Mouse (Mus musculus) limb, embryonic 11.5 days (tissue): Measurements from ENCODE around the gene Pigb. TPM values are rescaled to one million over a fixed set of nuclear protein-coding genes. Genes with fewer than 3 reads are reported as not detected.
"Not testable (repeated sequence)": the region's sequence is repeated elsewhere in the genome, so short reads cannot be mapped to it uniquely, and the experiment has no call there.

ENCODE experiments used
- ATAC-seq: fragments of 200-750 bp; cut with Nextera tagmentation; 2 replicates; pipeline ENCODE4 v1.8.0; 2017; ENCODE audit warnings: low read depth; ENCODE audit not compliant: insufficient number of reproducible peaks, low FRiP score, low TSS enrichment
- DNase-seq: peaks from one replicate; pipeline ENCODE4 v3.0.0-alpha.2; 2015; ENCODE audit warnings: low spot score
- H3K27ac ChIP-seq: fragments of 300-500 bp; sonication (generic); replicated peaks from 2 replicates; pipeline ENCODE4 v1.5.1; 2014; ENCODE audit warnings: low read depth, mild to moderate bottlenecking, low read length
- H3K27me3 ChIP-seq: fragments of 300-500 bp; sonication (generic); 2 replicates; pipeline ENCODE4 v1.6.1; 2014; ENCODE audit warnings: mild to moderate bottlenecking, low read length, mixed read lengths; ENCODE audit not compliant: control insufficient read depth, insufficient read depth
- H3K36me3 ChIP-seq: fragments of 300-500 bp; sonication (generic); 2 replicates; pipeline ENCODE4 v1.6.1; 2014; ENCODE audit warnings: mild to moderate bottlenecking, low read length, moderate library complexity, mixed read lengths; ENCODE audit not compliant: control insufficient read depth, insufficient read depth
- H3K4me1 ChIP-seq: fragments of 300-500 bp; sonication (generic); 2 replicates; pipeline ENCODE4 v1.6.1; 2014; ENCODE audit warnings: low read length, mixed read lengths; ENCODE audit not compliant: control insufficient read depth, insufficient read depth
- H3K4me2 ChIP-seq: fragments of 300-500 bp; sonication (generic); 2 replicates; pipeline ENCODE4 v1.6.1; 2014; ENCODE audit warnings: low read depth, mild to moderate bottlenecking, moderate library complexity; ENCODE audit not compliant: severe bottlenecking
- H3K4me3 ChIP-seq: fragments of 300-500 bp; sonication (generic); 2 replicates; pipeline ENCODE4 v1.5.1; 2014; ENCODE audit warnings: low read depth, low read length
- H3K9ac ChIP-seq: fragments of 300-500 bp; sonication (generic); 2 replicates; pipeline ENCODE4 v1.6.1; 2014; ENCODE audit warnings: mild to moderate bottlenecking, low read length
- H3K9me3 ChIP-seq: fragments of 300-500 bp; sonication (generic); 2 replicates; pipeline ENCODE4 v1.6.1; 2016; ENCODE audit warnings: low read length; ENCODE audit not compliant: control insufficient read depth
- WGBS: fragments of 180-500 bp; shearing (Covaris S2); extraction: QIAGEN DNeasy Blood & Tissue Kit; methylation state at CpG from one replicate; pipeline ENCODE4 v1.1.7; 2014; 5-methylcytosine and 5-hydroxymethylcytosine counted together
- polyA plus RNA-seq: library from polyadenylated mRNA; unstranded; fragments of >200 nt; fragmentation: Nextera tagmentation; extraction: Ambion mirVana; gene quantifications from 2 replicates; pipeline ENCODE4 v1.2.1, GENCODE M21; 2014

The Pigb gene
- polyA plus RNA-seq, 1 experiment from 2014 or later, result 16.6 TPM

DNA sequence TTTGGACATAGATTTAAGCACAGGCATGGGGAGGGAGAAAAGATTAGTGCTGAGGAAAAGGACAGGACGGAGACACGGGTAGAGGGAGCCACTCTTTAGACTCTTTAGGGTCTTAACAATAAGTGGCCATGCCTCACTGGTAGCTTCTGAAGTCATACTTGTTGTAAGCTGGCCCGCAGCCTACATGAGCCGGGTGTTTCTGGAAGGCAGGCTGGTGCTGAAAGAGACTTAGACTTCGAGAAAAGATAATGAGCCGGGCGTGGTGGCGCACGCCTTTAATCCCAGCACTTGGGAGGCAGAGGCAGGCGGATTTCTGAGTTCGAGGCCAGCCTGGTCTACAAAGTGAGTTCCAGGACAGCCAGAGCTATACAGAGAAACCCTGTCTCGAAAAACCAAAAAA lies 39.2 kb upstream of the Pigb start:
- not testable (repeated sequence) for DNase-seq, H3K4me3 ChIP-seq, H3K4me2 ChIP-seq, ATAC-seq, H3K36me3 ChIP-seq, H3K27me3 ChIP-seq, H3K4me1 ChIP-seq, H3K9ac ChIP-seq, H3K9me3 ChIP-seq, H3K27ac ChIP-seq
- WGBS, result 91% methylated on average over 11 of the region's 12 CpGs

DNA sequence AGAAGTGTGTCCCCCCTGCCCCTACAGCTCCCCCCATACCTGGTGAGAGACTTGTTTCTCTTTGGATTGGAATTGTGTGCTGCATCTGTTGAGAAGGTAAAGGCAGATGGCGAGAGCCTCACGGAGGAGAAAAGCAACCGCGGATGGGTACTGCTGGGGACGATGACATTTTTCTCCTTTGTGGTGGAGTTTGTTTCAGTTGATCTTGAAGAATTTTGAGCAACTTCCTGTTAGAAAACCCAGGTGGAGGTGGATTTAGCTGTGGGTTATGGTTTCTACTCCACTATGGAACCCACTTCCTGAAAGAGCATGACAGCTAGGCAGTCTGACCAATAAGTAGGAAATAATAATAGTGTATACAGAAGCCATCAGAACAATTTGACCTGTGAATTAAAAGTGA lies 33.0 kb upstream of the Pigb start:
- DNase-seq (no peak), ATAC-seq (no peak)
- 94% methylated on average over 5 of the region's 5 CpGs for WGBS
- Histone ChIP-seq H3K9me3 (no peaks in the 10 kb centered on the region), H3K9ac (no peak overlapping the region), H3K4me3 (no peak overlapping the region), H3K27ac (no peak overlapping the region), H3K4me2 (no peak overlapping the region), H3K27me3 (no peaks in the 10 kb centered on the region), H3K36me3 (no peaks in the 10 kb centered on the region), H3K4me1 (no peaks in the 10 kb centered on the region)

DNA sequence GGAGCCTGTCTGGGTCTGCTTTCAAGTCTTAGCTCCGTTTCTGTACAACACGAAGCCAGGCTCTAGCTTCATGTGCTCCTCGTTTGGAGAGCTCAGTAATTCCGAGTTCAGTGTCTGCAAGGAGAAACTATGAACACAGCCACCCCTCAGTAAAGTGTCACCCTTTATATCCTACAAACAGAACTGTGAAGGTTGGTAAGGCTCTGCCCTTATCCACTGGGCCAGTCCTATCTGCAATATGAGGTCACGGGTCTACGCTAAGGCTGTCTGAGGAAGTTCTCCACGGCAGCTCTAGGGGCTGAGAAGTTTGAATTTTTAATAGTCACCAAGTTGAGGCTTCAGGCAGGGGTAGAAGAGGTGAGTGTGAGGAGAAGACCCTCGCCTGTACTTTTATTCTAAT lies 32.2 kb upstream of the Pigb start:
- DNase-seq (no peak), ATAC-seq (no peak)
- Histone ChIP-seq H3K4me3 (no peak overlapping the region), H3K4me2 (no peak overlapping the region), H3K27me3 (no peaks in the 10 kb centered on the region), H3K4me1 (no peaks in the 10 kb centered on the region; the same call in 1 of the 2 replicates), H3K36me3 (no peaks in the 10 kb centered on the region), H3K9me3 (no peaks in the 10 kb centered on the region), H3K9ac (no peak overlapping the region), H3K27ac (no peak overlapping the region)
- 85% methylated on average over 8 of the region's 8 CpGs for WGBS

DNA sequence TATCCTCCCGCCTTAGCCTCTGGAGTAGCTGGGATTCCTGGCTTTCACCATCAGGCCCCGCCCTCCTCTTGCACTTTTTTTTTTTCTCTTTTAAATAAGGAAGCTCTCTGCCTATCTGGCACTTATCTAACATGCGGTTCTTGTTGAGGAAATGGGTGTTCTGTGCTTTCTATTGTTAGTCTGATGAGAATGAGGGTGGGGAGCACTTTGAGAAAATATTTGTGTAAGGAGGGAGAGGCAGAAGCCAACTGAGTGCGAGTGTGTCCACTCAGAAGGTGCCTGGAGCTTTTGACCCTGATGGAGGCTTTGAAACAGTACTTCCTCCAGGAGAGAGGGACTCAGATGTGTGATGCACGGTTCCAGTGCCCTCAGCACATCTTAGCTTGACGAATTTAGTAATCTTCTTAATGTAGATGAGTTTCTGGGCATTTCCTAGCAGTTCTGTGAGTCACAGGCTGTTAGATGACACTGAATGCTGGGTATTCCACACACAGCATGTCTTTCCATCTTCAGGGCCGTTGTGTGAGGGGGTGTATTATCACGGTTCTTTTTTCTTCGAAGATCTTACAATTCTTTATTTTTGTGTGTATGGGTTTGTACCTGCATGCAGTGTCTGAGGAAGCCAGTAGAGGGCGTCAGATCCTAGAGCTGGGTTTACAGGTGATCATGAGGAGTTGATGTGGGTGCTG lies 30.9 kb upstream of the Pigb start:
- Histone ChIP-seq H3K27me3 (no peaks in the 10 kb centered on the region), H3K9ac (no peak overlapping the region), H3K27ac (no peak overlapping the region), H3K36me3 (no peaks in the 10 kb centered on the region), H3K4me1 (peaks cover 4% of the 10 kb centered on the region; the same call in 1 of the 2 replicates), H3K4me2 (no peak overlapping the region), H3K4me3 (no peak overlapping the region), H3K9me3 (no peaks in the 10 kb centered on the region)
- ATAC-seq, result no peak
- no peak for DNase-seq
- 76% methylated on average over 10 of the region's 10 CpGs for WGBS

DNA sequence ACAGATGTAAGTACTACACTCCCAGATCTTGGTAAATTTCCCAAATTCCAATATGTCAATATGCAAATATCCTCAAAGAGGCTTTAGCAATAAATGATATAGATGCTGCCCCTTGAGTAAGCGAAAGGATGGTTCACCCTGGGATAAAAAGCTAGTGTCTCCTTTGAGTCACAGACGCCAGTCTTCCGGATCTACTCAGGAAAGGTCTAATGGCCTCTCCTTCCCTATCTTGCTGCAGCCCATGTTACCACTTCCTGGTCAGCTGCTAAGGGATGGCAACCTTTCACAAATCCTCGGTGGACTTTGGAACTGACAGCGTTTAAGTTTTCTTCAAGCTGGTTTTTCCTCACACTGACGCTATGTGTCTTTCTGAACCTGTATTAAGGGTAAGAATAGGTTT lies 28.5 kb upstream of the Pigb start:
- no peak overlapping the region for H3K27ac ChIP-seq
- peaks cover 9% of the 10 kb centered on the region; the same call in 1 of the 2 replicates for H3K4me1 ChIP-seq
- no peaks in the 10 kb centered on the region for H3K9me3 ChIP-seq
- H3K27me3 ChIP-seq, result no peaks in the 10 kb centered on the region
- no peak for ATAC-seq
- 82% methylated on average over 6 of the region's 6 CpGs for WGBS
- no peak overlapping the region for H3K9ac ChIP-seq
- no peak overlapping the region for H3K4me2 ChIP-seq
- DNase-seq, result no peak
- H3K36me3 ChIP-seq, result no peaks in the 10 kb centered on the region
- H3K4me3 ChIP-seq, result no peak overlapping the region

DNA sequence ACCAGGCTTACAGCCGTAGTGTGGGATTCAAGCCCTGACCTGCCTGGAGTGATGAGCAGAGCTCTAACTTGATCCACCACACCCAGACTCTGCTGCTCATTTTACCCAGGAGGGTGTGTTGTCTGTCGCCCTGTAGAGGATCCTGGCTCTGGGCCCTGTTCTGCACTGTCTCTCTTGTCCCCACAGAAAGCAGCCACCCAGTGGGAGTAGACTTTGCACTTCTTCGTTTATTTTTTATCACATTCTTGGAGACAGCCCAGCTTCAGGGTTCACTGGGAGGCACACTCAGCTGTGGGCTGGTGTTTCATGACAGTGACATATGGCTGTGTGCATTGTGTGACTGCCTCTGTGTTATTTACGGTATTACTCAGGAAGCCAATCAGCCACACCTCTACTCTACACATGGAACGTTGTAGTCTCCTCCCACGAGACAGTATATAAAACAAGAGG lies 28.1 kb upstream of the Pigb start:
- Histone ChIP-seq H3K27me3 (no peaks in the 10 kb centered on the region), H3K27ac (no peak overlapping the region), H3K4me3 (no peak overlapping the region), H3K9me3 (no peaks in the 10 kb centered on the region), H3K9ac (no peak overlapping the region), H3K4me1 (peaks cover 13% of the 10 kb centered on the region; the same call in 1 of the 2 replicates), H3K36me3 (no peaks in the 10 kb centered on the region), H3K4me2 (no peak overlapping the region)
- DNase-seq, result no peak
- ATAC-seq, result no peak
- 46% methylated on average over 6 of the region's 6 CpGs for WGBS

DNA sequence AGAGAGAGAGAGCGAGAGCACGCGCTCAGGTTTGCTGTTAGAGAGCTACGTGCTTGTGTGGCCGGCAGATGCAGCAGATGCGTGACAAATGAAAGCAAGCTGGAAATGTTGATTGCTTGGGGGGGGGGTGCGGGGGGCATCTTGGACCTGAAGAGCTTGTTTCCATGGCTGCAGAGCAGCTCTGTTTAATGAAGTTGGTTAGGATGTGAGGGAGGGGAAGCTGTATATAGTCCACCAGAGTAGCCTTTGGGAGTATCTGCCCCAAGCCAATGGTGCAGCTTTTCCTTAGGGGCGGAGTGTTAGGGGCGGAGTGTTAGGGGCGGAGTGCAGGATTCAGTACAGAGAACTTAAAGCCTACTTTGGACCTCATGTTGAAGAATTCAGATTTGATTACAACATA lies 26.9 kb upstream of the Pigb start:
- Histone ChIP-seq H3K4me3 (no peak overlapping the region), H3K9me3 (no peaks in the 10 kb centered on the region), H3K27me3 (no peaks in the 10 kb centered on the region), H3K27ac (0 out of 2 replicates have a peak overlapping the region, but pooled peaks have one; percentile 47), H3K9ac (no peak overlapping the region), H3K4me2 (peak overlapping the region; percentile 36; the same call in 1 of the 2 replicates), H3K4me1 (peaks cover 13% of the 10 kb centered on the region; the same call in 1 of the 2 replicates), H3K36me3 (no peaks in the 10 kb centered on the region)
- WGBS, result 26% methylated on average over 10 of the region's 10 CpGs
- ATAC-seq, result peak; percentile 28; the same call in 1 of the 2 replicates
- no peak for DNase-seq

DNA sequence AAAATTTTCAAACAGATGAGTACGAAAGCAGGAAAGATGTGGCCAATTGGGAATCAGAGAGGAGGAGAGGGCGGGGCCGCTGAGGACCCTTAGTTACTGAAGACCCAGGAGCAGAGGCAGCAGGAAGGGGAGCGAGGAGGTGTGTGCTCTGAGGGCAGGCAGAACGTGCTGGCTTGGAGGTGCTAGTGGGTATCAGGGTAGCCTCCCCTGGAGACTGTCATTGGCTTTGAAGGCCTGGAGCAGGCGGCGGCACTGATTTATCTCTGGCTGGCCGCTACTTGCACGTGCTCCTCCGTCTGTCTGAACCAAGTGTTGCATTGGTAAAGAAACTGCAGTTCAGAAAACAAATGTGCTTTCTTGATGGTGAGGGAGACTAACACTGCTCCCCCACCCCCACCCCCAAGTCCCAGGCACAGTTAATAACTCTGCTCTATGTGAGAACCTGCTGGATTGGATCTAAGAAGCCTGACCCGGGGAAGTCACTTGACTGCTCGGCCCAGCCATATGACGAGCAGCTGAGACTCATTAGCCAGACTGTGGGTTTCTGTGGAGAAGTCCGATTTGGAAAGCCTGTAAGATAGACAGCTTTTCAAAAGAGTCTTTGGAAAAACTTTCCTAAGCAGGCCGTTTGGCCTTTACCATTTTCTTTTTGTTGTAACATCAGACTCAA lies 23.6 kb upstream of the Pigb start:
- H3K4me3 ChIP-seq, result peak overlapping the region; percentile 20; the same call in 1 of the 2 replicates
- WGBS, result 7% methylated on average over 15 of the region's 15 CpGs
- no peaks in the 10 kb centered on the region for H3K9me3 ChIP-seq
- no peaks in the 10 kb centered on the region for H3K36me3 ChIP-seq
- peak overlapping the region; percentile 58 for H3K27ac ChIP-seq
- DNase-seq (peak; percentile 65), ATAC-seq (peak; percentile 81)
- peaks cover 13% of the 10 kb centered on the region; the same call in 1 of the 2 replicates for H3K4me1 ChIP-seq
- H3K4me2 ChIP-seq, result peak overlapping the region; percentile 47
- H3K9ac ChIP-seq, result 0 out of 2 replicates have a peak overlapping the region, but pooled peaks have one; percentile 24
- H3K27me3 ChIP-seq, result no peaks in the 10 kb centered on the region
